Comparison of ENCODE assay signal across 20 mouse cellular contexts in genomic region chr5:27203131-27203530, GRCm38 (mm10).
DNase-seq lines count a peak whose midpoint lies in the region.
"Had no signal": no experiment of that assay in that cellular context is flagged by ENCODE, and none has a peak within 500 bp of the region (broad histone marks: within the 10 kb centered on the region; RNA-seq: fewer than 3 reads in every experiment).

No protein-coding gene starts in this region.

- intact Hi-C loops in left cerebral cortex, postnatal 10 days (cut with DNase I): loop anchor here (5.0 kb wide), 1 partner anchor 116 kb away; no protein-coding TSS in a partner anchor

- DNase-seq in ZHBTc4 (ENCODE audit: low read depth, low spot score): peak; percentile 1
- peak; percentile 71 for DNase-seq in cerebellum, adult 11-12 months
- DNase-seq in cerebellum, postnatal 14 days: peak; percentile 39 to 41
- DNase-seq in layer of hippocampus, adult 8-10 months (ENCODE audit: low spot score in 2 of 2): peak; percentile 46 to 48
- no peak for DNase-seq in left cerebral cortex, postnatal 10 days (ENCODE audit: extremely low spot score in 1 of 2, low spot score in 2 of 2)
- no peak for DNase-seq in right cerebral cortex, postnatal 4 days
- no peak for DNase-seq in testis, postnatal 14 days (ENCODE audit: low spot score)
- no peak for DNase-seq in midbrain, embryonic 10.5 days (ENCODE audit: low spot score)
- DNase-seq: adrenal gland, adult 2 months; B cell, adult 2 months; heart, adult 18-20 months; heart, postnatal 36 days; kidney, postnatal 36 days; lung, adult 18-20 months; lung, postnatal 4 days; thymus, postnatal 14 days had no signal

- no peak overlapping the region for H3K27ac ChIP-seq in midbrain, embryonic 10.5 days (replicated peaks)
- H3K27ac ChIP-seq: embryonic facial prominence, embryonic 10.5 days; forebrain, embryonic 12.5 days; hindbrain, embryonic 15.5 days; stomach, postnatal 0 days had no signal

- no peaks in the 10 kb centered on the region for H3K9me3 ChIP-seq in midbrain, embryonic 10.5 days (replicated peaks)
- H3K9me3 ChIP-seq: embryonic facial prominence, embryonic 10.5 days; forebrain, embryonic 12.5 days; hindbrain, embryonic 15.5 days had no signal

- no peaks in the 10 kb centered on the region for H3K36me3 ChIP-seq in midbrain, embryonic 10.5 days
- H3K36me3 ChIP-seq: embryonic facial prominence, embryonic 10.5 days; forebrain, embryonic 12.5 days; hindbrain, embryonic 15.5 days had no signal

- H3K27me3 ChIP-seq in midbrain, embryonic 10.5 days (ENCODE audit: low read depth, poor library complexity, severe bottlenecking): no peaks in the 10 kb centered on the region
- H3K27me3 ChIP-seq: forebrain, embryonic 12.5 days; hindbrain, embryonic 15.5 days had no signal

- no peak overlapping the region for H3K4me3 ChIP-seq in midbrain, embryonic 10.5 days
- H3K4me3 ChIP-seq: embryonic facial prominence, embryonic 10.5 days; forebrain, embryonic 12.5 days; hindbrain, embryonic 15.5 days had no signal

- peaks cover 3% of the 10 kb centered on the region; the same call in 1 of the 2 replicates for H3K4me1 ChIP-seq in midbrain, embryonic 10.5 days
- H3K4me1 ChIP-seq: embryonic facial prominence, embryonic 10.5 days; forebrain, embryonic 12.5 days; hindbrain, embryonic 15.5 days had no signal

Comparison
In these comparisons a context has a peak if more than half of its experiments do, and no peak if none do; other contexts are left out.
1. DNase-seq: peak in ZHBTc4 (single experiment), cerebellum, adult 11-12 months (single experiment), cerebellum, postnatal 14 days (2 of 2) and layer of hippocampus, adult 8-10 months (2 of 2); none in left cerebral cortex, postnatal 10 days (0 of 2), right cerebral cortex, postnatal 4 days (single experiment), testis, postnatal 14 days (single experiment) and midbrain, embryonic 10.5 days (single experiment).